Mouse (Mus musculus) kidney, embryonic 16.5 days (tissue): ENCODE data around the gene Kcnh2. TPM values are rescaled to one million over a fixed set of nuclear protein-coding genes. Genes with fewer than 3 reads are reported as not detected.

Experiments
- ATAC-seq: fragments of 200-750 bp; cut with Nextera tagmentation; 2 replicates; pipeline ENCODE4 v1.8.0; 2017; ENCODE audit warnings: moderate TSS enrichment; ENCODE audit not compliant: low FRiP score, low TSS enrichment
- H3K27ac ChIP-seq: fragments of 300-500 bp; sonication (generic); 2 replicates; pipeline ENCODE4 v1.5.1; 2014; ENCODE audit warnings: low read length
- H3K27me3 ChIP-seq: fragments of 300-500 bp; sonication (generic); 2 replicates; pipeline ENCODE4 v1.6.1; 2014; ENCODE audit warnings: low read length, control low read depth, mixed read lengths; ENCODE audit not compliant: insufficient read depth
- H3K36me3 ChIP-seq: fragments of 300-500 bp; sonication (generic); 2 replicates; pipeline ENCODE4 v1.6.1; 2014; ENCODE audit warnings: low read length, control low read depth, mixed read lengths; ENCODE audit not compliant: insufficient read depth
- H3K4me1 ChIP-seq: fragments of 300-500 bp; sonication (generic); 2 replicates; pipeline ENCODE4 v1.6.1; 2014; ENCODE audit warnings: low read length, control low read depth, mixed read lengths; ENCODE audit not compliant: insufficient read depth
- H3K4me2 ChIP-seq: fragments of 300-500 bp; sonication (generic); replicated peaks from 2 replicates; pipeline ENCODE4 v1.6.1; 2014; ENCODE audit warnings: low read depth, low read length
- H3K4me3 ChIP-seq: fragments of 300-500 bp; sonication (generic); 2 replicates; pipeline ENCODE4 v1.5.1; 2014; ENCODE audit warnings: mild to moderate bottlenecking, low read length
- H3K9ac ChIP-seq: fragments of 300-500 bp; sonication (generic); replicated peaks from 2 replicates; pipeline ENCODE4 v1.6.1; 2014; ENCODE audit warnings: low read length
- H3K9me3 ChIP-seq: fragments of 300-500 bp; sonication (generic); 2 replicates; pipeline ENCODE4 v1.6.1; 2016; ENCODE audit warnings: low read length, control low read depth
- WGBS: fragments of 180-500 bp; shearing (Covaris S2); extraction: QIAGEN DNeasy Blood & Tissue Kit; methylation state at CpG from one replicate; pipeline ENCODE4 v1.1.7; 2014; 5-methylcytosine and 5-hydroxymethylcytosine counted together
- polyA plus RNA-seq: library from polyadenylated mRNA; unstranded; fragments of >200 nt; fragmentation: Nextera tagmentation; extraction: Ambion mirVana; gene quantifications from 2 replicates; pipeline ENCODE4 v1.2.1, GENCODE M21; 2015

Gene Kcnh2
- polyA plus RNA-seq, 1 experiment from 2014 or later: 6.5 TPM

DNA sequence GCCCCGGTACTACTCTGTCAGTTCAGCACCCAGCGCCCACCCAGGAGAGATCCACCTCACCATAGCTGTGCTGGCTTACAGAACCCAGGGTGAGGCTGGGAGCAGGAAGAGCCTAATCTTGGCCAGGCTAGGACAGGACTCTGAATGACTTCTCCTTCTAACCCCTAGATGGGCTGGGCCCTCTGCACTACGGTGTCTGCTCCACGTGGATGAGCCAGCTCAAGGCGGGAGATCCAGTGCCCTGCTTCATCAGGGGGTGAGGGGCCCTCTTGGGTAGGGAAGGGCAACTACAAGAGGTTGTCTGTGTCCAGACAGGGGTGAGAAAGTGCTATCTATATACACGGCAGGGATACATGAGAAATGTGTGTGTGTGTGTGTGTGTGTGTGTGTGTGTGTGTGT lies 30.1 kb upstream of the Kcnh2 start:
- peaks cover 20% of the 10 kb centered on the region for H3K4me1 ChIP-seq
- no peak overlapping the region for H3K9ac ChIP-seq
- ATAC-seq: no peak
- no peak overlapping the region for H3K4me2 ChIP-seq
- no peak overlapping the region for H3K27ac ChIP-seq
- 55% methylated on average over 6 of the region's 6 CpGs for WGBS
- no peaks in the 10 kb centered on the region for H3K36me3 ChIP-seq
- H3K4me3 ChIP-seq: no peak overlapping the region
- H3K9me3 ChIP-seq: no peaks in the 10 kb centered on the region
- H3K27me3 ChIP-seq: peaks cover 4% of the 10 kb centered on the region; the same call in 1 of the 2 replicates

- no peak overlapping the region for H3K4me2 ChIP-seq
- H3K9me3 ChIP-seq: no peaks in the 10 kb centered on the region
- no peak overlapping the region for H3K27ac ChIP-seq
- no peaks in the 10 kb centered on the region for H3K36me3 ChIP-seq
- WGBS: 86% methylated on average over 4 of the region's 4 CpGs
- H3K27me3 ChIP-seq: no peaks in the 10 kb centered on the region
- peaks cover 20% of the 10 kb centered on the region for H3K4me1 ChIP-seq
- no peak overlapping the region for H3K9ac ChIP-seq
- no peak for ATAC-seq
- no peak overlapping the region for H3K4me3 ChIP-seq
Observed at GRCm38 (mm10) chr5:24380499-24380898, 29.1 kb upstream of the Kcnh2 start.

- Histone ChIP-seq H3K4me2 (no peak overlapping the region), H3K27ac (no peak overlapping the region), H3K4me3 (no peak overlapping the region), H3K9ac (no peak overlapping the region), H3K4me1 (peaks cover 17% of the 10 kb centered on the region), H3K36me3 (no peaks in the 10 kb centered on the region), H3K9me3 (no peaks in the 10 kb centered on the region), H3K27me3 (no peaks in the 10 kb centered on the region)
- no peak for ATAC-seq
- 62% methylated on average over 4 of the region's 4 CpGs for WGBS
Observed at GRCm38 (mm10) chr5:24379501-24379900, 28.1 kb upstream of the Kcnh2 start.

DNA sequence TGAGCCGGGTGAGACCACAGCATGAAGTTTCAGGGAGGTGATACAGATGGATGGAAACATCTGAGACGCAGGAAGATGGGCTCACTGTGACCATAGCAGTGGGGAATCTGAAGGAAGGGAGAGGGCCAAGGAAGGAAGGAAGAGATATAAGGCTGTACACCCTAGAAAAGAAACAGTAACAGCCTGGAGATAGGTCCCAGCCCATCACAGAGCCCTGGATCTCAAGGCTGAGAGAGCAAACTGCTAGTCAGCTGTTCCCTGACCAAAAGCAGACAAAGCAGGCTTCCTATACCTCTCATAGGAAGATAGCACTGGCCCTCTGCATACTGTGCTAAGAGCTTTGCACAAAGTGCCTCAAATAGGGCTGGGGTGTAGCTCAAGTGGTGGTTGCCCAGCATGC lies 27.3 kb upstream of the Kcnh2 start:
- Histone ChIP-seq H3K36me3 (no peaks in the 10 kb centered on the region), H3K9ac (no peak overlapping the region), H3K27me3 (no peaks in the 10 kb centered on the region), H3K9me3 (no peaks in the 10 kb centered on the region), H3K27ac (no peak overlapping the region), H3K4me3 (no peak overlapping the region), H3K4me2 (no peak overlapping the region), H3K4me1 (peaks cover 9% of the 10 kb centered on the region)
- WGBS: 78% methylated on average over 2 of the region's 2 CpGs
- no peak for ATAC-seq

DNA sequence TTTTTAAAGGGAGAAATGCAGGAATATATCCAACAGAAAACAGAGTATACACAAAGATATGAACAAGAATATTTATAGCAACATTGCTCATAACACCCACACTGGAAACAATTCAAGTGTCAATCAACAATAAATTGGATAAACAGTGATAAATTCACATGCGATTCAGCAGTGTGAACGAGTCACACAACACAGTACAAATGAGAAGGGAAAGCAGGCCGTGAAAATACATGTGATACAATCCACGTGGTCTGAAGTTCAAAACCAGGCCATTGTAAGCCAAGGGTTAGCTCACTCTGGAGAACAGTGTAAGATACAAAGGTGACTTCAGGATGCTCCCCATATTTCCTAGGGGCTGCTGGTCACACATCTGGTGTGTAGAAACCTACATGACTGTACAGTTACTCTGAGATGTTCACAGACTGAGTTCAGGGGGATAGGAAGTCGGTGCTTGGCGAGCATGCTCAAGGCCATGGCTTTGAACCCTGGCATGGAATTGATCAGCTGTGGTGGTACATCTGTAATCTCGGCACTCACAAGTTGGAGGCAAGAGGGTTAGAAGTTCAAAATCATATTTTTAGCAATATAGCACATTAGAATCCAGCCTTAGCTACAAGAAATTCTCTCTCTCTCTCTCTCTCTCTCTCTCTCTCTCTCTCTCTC lies 23.4 kb upstream of the Kcnh2 start:
- 68% methylated on average over 7 of the region's 7 CpGs for WGBS
- no peak for ATAC-seq
- no peak overlapping the region for H3K4me3 ChIP-seq

DNA sequence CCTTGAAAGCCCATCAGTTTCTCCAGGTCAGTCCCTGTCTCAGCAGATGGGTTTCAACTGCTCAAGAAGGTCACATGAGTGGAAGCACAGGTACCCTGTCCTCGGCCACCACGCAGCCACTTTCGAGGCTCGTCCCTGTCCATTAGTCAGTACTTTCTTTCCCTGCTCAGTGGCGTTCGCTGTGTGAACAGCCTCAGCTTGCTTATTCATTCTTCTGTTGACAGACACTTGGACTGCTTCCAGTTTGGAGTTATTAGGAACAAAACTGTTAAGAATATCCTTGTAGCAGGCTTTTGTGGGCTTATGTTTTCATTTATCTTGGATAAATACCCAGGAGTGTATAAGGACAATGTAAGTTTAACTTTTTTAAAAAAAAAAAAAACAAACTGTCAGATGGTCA lies 22.8 kb upstream of the Kcnh2 start:
- Histone ChIP-seq H3K9me3 (no peaks in the 10 kb centered on the region), H3K4me3 (no peak overlapping the region), H3K9ac (no peak overlapping the region), H3K4me2 (no peak overlapping the region), H3K27me3 (no peaks in the 10 kb centered on the region), H3K27ac (no peak overlapping the region), H3K4me1 (no peaks in the 10 kb centered on the region), H3K36me3 (no peaks in the 10 kb centered on the region)
- no peak for ATAC-seq
- 56% methylated on average over 6 of the region's 6 CpGs for WGBS

More for the DNA sequence above, 23.4 kb upstream of the Kcnh2 start:
- Histone ChIP-seq H3K9ac (no peak overlapping the region), H3K4me1 (no peaks in the 10 kb centered on the region), H3K4me2 (no peak overlapping the region), H3K27ac (no peak overlapping the region), H3K9me3 (no peaks in the 10 kb centered on the region), H3K36me3 (no peaks in the 10 kb centered on the region), H3K27me3 (no peaks in the 10 kb centered on the region)

DNA sequence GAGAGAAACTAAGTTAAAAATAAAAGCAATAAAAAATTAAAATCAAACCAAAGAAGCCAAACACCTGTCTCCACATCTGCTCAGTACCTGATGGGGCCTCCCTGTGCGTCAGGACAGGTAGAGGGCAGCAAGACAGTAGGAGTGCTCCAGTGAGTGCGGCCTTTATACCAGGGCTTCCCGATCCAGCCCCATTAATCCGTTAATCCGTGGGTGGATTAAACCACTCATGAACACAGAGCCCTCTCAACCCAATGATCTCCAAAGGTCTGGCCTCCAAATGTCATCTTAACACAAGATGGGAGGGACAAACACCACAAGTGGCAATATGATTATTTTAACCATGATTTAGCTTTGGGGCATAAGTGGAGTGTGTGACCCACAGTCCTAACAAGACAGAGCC lies 22.4 kb upstream of the Kcnh2 start:
- H3K4me2 ChIP-seq: no peak overlapping the region
- no peak overlapping the region for H3K4me3 ChIP-seq
- ATAC-seq: no peak
- H3K9me3 ChIP-seq: no peaks in the 10 kb centered on the region
- H3K4me1 ChIP-seq: no peaks in the 10 kb centered on the region
- no peak overlapping the region for H3K27ac ChIP-seq
- no peak overlapping the region for H3K9ac ChIP-seq
- 81% methylated on average over 5 of the region's 5 CpGs for WGBS
- H3K27me3 ChIP-seq: no peaks in the 10 kb centered on the region
- H3K36me3 ChIP-seq: no peaks in the 10 kb centered on the region

GRCm38 (mm10) chr5:24369767-24370166 lies 18.4 kb upstream of the Kcnh2 start:
- Histone ChIP-seq H3K4me2 (no peak overlapping the region), H3K9me3 (no peaks in the 10 kb centered on the region), H3K9ac (no peak overlapping the region), H3K4me3 (no peak overlapping the region), H3K4me1 (no peaks in the 10 kb centered on the region), H3K27me3 (no peaks in the 10 kb centered on the region), H3K27ac (no peak overlapping the region), H3K36me3 (no peaks in the 10 kb centered on the region)
- ATAC-seq: no peak
- WGBS: 86% methylated on average over 9 of the region's 9 CpGs

DNA sequence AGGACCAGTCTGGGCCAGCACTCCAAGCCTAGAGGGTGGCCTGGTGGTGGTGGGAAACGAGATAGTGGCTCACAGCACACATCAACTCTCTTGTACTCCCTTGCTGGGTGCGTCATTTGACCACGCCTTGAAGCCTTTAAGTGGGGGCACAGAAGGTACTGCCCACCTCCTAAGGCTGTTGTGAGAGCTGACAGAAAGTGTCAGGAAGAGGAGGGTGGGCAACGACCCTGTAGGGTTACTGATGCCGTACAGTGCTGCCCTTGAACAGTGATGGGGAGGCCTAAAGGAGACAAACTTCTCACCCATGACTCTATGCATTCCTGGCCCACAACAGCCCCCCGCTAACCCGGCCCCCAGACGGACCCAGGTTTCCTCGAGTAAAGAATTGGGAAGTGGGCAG lies 15.0 kb upstream of the Kcnh2 start:
- H3K4me3 ChIP-seq: no peak overlapping the region
- peak overlapping the region; percentile 33 for H3K4me2 ChIP-seq
- H3K27ac ChIP-seq: no peak overlapping the region
- no peaks in the 10 kb centered on the region for H3K4me1 ChIP-seq
- WGBS: 81% methylated on average over 9 of the region's 9 CpGs
- H3K27me3 ChIP-seq: no peaks in the 10 kb centered on the region
- H3K9ac ChIP-seq: no peak overlapping the region
- no peaks in the 10 kb centered on the region for H3K36me3 ChIP-seq
- no peaks in the 10 kb centered on the region for H3K9me3 ChIP-seq
- no peak for ATAC-seq

- no peaks in the 10 kb centered on the region; the same call in 1 of the 2 replicates for H3K4me1 ChIP-seq
- H3K4me3 ChIP-seq: peak overlapping the region; percentile 34
- H3K9ac ChIP-seq: no peak overlapping the region
- WGBS: 39% methylated on average over 5 of the region's 5 CpGs
- no peak for ATAC-seq
- peak overlapping the region; percentile 61 for H3K27ac ChIP-seq
- no peaks in the 10 kb centered on the region for H3K9me3 ChIP-seq
- no peaks in the 10 kb centered on the region for H3K27me3 ChIP-seq
- H3K4me2 ChIP-seq: peak overlapping the region; percentile 33
- H3K36me3 ChIP-seq: no peaks in the 10 kb centered on the region
Observed at GRCm38 (mm10) chr5:24365528-24365927, 14.1 kb upstream of the Kcnh2 start.
